Mouse (Mus musculus) CD8-positive naive resting alpha-beta T cell, adult 57 days (primary cell): ENCODE measurements around the gene Vmn1r56. TPM values are rescaled to one million over a fixed set of nuclear protein-coding genes. Genes with fewer than 3 reads are reported as not detected.

Experiments
- total RNA-seq: library from RNA; stranded (reverse); gene quantifications from one replicate; pipeline ENCODE4 v1.2.4, GENCODE M21; 2023

Gene Vmn1r56
- total RNA-seq, result not detected

DNA sequence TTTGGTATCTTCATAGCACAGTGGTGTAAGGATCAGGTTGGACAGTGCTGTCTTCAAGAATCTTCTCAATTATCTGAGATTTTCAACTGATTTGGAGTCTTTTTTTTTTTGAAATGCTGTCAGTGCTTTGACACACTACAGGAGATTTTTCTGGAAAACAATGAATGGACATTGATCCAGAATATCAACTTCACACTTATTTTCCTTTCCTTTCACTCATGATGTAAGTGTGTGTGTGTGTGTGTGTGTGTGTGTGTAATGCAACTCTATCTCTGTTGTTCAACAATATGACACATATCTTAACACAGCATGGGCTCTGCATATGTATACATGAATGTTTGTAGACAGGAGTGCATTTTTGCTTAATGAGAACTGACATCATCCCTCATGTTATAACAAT, at the start of gene Vmn1r56:
Vmn1r56 (minus strand) TSS at position 101 of the 400 bp plus-strand sequence.

GRCm38 (mm10) chr7:5218193-5218592, 21.6 kb upstream of the Vmn1r56 start, which contains the start of gene Vmn1r57:
TSS of gene Vmn1r57 (plus strand) at chr7:5218493.

DNA sequence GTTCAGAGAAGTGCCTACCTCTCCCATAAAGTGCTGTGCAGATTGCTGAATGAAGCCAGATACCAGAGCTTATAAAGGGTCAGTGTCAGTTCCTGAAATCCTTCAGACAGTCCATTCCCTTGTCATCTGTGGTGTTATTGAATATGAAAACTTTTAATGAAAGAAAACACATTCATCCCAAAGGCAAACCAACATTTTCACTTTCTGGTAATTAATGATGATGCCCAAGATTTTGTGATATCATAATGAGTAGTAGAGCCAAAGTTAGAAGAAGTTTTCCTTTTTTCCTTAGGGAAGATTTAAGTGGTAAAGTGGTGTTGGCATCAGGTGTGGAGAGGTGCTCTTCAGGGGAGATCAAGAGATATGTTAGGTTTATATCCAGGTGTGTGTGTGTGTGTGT, 47.0 kb downstream of the Vmn1r56 start, which contains the start of gene Vmn1r55:
Vmn1r55 (minus strand) TSS at position 101 of the 400 bp plus-strand sequence.

Other genes starting within 250 kb of the Vmn1r56 start
- not detected for gene Sbk2, start 232.3 kb downstream of the Vmn1r56 start, total RNA-seq
- gene Sbk3, start 225.6 kb downstream of the Vmn1r56 start, total RNA-seq, result not detected
- 29.8 TPM for gene Zfp579, start 200.6 kb downstream of the Vmn1r56 start, total RNA-seq
- gene Zfp524, start 182.3 kb downstream of the Vmn1r56 start, total RNA-seq, result 9.5 TPM
- gene Fiz1, start 182.1 kb downstream of the Vmn1r56 start, total RNA-seq, result 51.1 TPM
- gene Gm44973, start 181.3 kb downstream of the Vmn1r56 start, total RNA-seq, result not detected
- gene Zfp865, start 176.4 kb downstream of the Vmn1r56 start, total RNA-seq, result 53.7 TPM
- not detected for gene Ccdc106, start 176.2 kb downstream of the Vmn1r56 start, total RNA-seq
- not detected for gene 4632433K11Rik, start 162.6 kb downstream of the Vmn1r56 start, total RNA-seq
- 8.6 TPM for gene Zfp784, start 158.3 kb downstream of the Vmn1r56 start, total RNA-seq
- 7.7 TPM for gene Zfp580, start 145.2 kb downstream of the Vmn1r56 start, total RNA-seq
- gene U2af2, start 134.6 kb downstream of the Vmn1r56 start, total RNA-seq, result 400 TPM
- 106 TPM for gene Epn1, start 116.5 kb downstream of the Vmn1r56 start, total RNA-seq
- not detected for gene Rfpl4, start 79.8 kb downstream of the Vmn1r56 start, total RNA-seq
- gene Rasl2-9, start 70.8 kb downstream of the Vmn1r56 start, total RNA-seq, result not detected
- 0.03 TPM for gene Vmn1r55, start 47.1 kb downstream of the Vmn1r56 start, total RNA-seq
- gene Vmn1r57, start 21.7 kb upstream of the Vmn1r56 start, total RNA-seq, result not detected
- gene Gm5065, start 153.8 kb upstream of the Vmn1r56 start, total RNA-seq, result not detected
- not detected for gene Nlrp2, start 154.3 kb upstream of the Vmn1r56 start, total RNA-seq
- gene Vmn1r58, start 216.6 kb upstream of the Vmn1r56 start, total RNA-seq, result not detected